Mouse (Mus musculus) lung, embryonic 14.5 days (tissue): ENCODE measurements around the gene 4921507P07Rik. TPM values are rescaled to one million over a fixed set of nuclear protein-coding genes. Genes with fewer than 3 reads are reported as not detected.

Experiments
- ATAC-seq: fragments of 200-750 bp; cut with Nextera tagmentation; 2 replicates; pipeline ENCODE4 v1.8.0; 2017; ENCODE audit warnings: mild to moderate bottlenecking, moderate TSS enrichment, moderate library complexity; ENCODE audit not compliant: insufficient read depth
- DNase-seq: peaks from one replicate; pipeline ENCODE4 v3.0.0-alpha.2; 2015
- H3K27ac ChIP-seq: fragments of 300-500 bp; sonication (generic); 2 replicates; pipeline ENCODE4 v1.5.1; 2014; ENCODE audit warnings: low read depth, mild to moderate bottlenecking, moderate library complexity
- H3K27me3 ChIP-seq: fragments of 300-500 bp; sonication (generic); 2 replicates; pipeline ENCODE4 v1.6.1; 2014; ENCODE audit warnings: low read length, control low read depth; ENCODE audit not compliant: insufficient read depth
- H3K36me3 ChIP-seq: fragments of 300-500 bp; sonication (generic); 2 replicates; pipeline ENCODE4 v1.6.1; 2014; ENCODE audit warnings: control low read depth; ENCODE audit not compliant: insufficient read depth
- H3K4me1 ChIP-seq: fragments of 300-500 bp; sonication (generic); 2 replicates; pipeline ENCODE4 v1.6.1; 2014; ENCODE audit warnings: antibody characterized with exemption, control low read depth; ENCODE audit not compliant: insufficient read depth
- H3K4me2 ChIP-seq: fragments of 300-500 bp; sonication (generic); 2 replicates; pipeline ENCODE4 v1.6.1; 2014; ENCODE audit warnings: mild to moderate bottlenecking
- H3K4me3 ChIP-seq: fragments of 300-500 bp; sonication (generic); 2 replicates; pipeline ENCODE4 v1.5.1; 2014; ENCODE audit warnings: low read depth, low read length
- H3K9ac ChIP-seq: fragments of 300-500 bp; sonication (generic); 2 replicates; pipeline ENCODE4 v1.6.1; 2014
- H3K9me3 ChIP-seq: fragments of 300-500 bp; sonication (generic); 2 replicates; pipeline ENCODE4 v1.6.1; 2016; ENCODE audit warnings: low read depth, low read length, control low read depth
- CTCF ChIP-seq: IDR thresholded peaks from 2 replicates; pipeline ENCODE4 v1.5.1; 2016; ENCODE audit warnings: antibody characterized with exemption, low read depth
- WGBS: fragments of 180-500 bp; shearing (Covaris S2); extraction: QIAGEN DNeasy Blood & Tissue Kit; methylation state at CpG from one replicate; pipeline ENCODE4 v1.1.7; 2014; 5-methylcytosine and 5-hydroxymethylcytosine counted together
- polyA plus RNA-seq: library from polyadenylated mRNA; unstranded; fragments of >200 nt; fragmentation: Nextera tagmentation; extraction: Ambion mirVana; gene quantifications from 2 replicates; pipeline ENCODE4 v1.2.1, GENCODE M21; 2014

The 4921507P07Rik gene
- polyA plus RNA-seq, 1 experiment from 2014 or later: 0.54 TPM

DNA sequence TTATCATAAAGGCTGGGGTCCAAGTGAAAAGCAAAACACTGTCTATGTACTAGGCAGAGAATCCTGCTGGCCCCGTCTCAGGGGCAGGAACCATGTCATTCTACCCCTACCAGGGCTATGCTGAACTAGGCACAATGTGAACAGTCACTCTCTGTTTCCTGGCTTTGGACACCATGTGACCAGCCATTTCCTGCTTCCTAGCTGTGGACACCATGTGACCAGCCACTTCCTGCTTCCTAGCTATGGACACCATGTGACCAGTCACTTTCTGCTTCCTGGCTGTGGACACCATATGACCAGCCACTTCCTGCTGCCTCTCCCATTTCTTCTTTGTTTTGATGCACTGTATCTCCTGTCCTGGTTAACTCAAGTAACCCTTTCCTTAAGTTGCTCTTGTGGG, 53.9 kb downstream of the 4921507P07Rik start:
- H3K4me2 ChIP-seq: no peak overlapping the region
- WGBS: 87% methylated on average over 1 of the region's 1 CpGs
- no peak overlapping the region for H3K9ac ChIP-seq
- H3K27ac ChIP-seq: no peak overlapping the region
- no peaks in the 10 kb centered on the region for H3K36me3 ChIP-seq
- H3K4me1 ChIP-seq: no peaks in the 10 kb centered on the region
- no peaks in the 10 kb centered on the region for H3K9me3 ChIP-seq
- ATAC-seq (no peak), DNase-seq (no peak)
- H3K4me3 ChIP-seq: no peak overlapping the region
- TF ChIP-seq CTCF: no peak
- no peaks in the 10 kb centered on the region for H3K27me3 ChIP-seq

DNA sequence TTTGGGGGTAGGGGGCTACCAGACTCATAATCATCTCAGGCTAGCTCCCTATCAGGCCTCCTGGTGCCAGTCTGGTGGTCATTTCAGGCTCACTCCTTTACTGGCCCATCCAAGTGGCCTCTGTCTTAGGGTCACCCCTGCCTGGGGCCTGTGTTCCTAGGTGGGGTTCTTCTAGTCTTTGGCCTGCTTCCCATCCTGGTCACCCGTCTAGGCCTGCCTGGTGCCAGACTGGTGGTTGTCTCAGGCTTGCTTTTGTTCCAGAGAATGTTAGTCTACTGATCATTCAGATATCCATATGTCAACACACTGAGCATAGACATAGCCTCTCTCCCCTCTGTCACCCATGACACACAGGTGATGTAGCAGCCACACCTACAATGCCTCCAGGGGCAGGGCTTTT, 56.8 kb downstream of the 4921507P07Rik start:
- Histone ChIP-seq H3K4me2 (no peak overlapping the region), H3K27me3 (no peaks in the 10 kb centered on the region), H3K36me3 (no peaks in the 10 kb centered on the region), H3K9ac (no peak overlapping the region), H3K9me3 (no peaks in the 10 kb centered on the region), H3K4me1 (no peaks in the 10 kb centered on the region), H3K27ac (no peak overlapping the region), H3K4me3 (no peak overlapping the region)
- WGBS: 50% methylated on average over 1 of the region's 1 CpGs
- DNase-seq: no peak
- no peak for TF ChIP-seq CTCF
- ATAC-seq: no peak

DNA sequence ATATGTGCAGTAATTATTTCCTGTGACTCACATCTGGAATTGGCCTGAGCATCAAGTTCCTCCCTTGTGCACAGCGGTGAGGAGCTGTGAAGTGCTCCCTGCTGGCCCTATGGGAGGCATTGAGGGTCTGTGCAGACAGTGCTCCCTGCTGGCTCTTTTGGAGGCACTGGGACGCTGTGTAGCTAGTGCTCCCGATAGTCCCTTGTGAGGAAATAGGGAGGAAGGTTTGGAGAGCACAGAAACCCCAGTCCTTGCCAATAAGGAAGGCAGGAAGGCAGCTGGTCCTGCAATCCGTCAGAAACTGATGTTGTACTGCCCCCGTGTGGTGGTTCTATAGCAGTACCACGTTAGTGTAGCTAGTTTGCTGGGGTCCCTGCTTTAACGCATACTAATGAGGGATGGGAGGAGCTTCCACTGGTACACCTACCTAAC, 60.0 kb downstream of the 4921507P07Rik start:
- no peaks in the 10 kb centered on the region for H3K4me1 ChIP-seq
- H3K4me3 ChIP-seq: no peak overlapping the region
- no peak overlapping the region for H3K4me2 ChIP-seq
- WGBS: 8% methylated on average over 7 of the region's 7 CpGs
- no peak overlapping the region for H3K9ac ChIP-seq
- H3K9me3 ChIP-seq: no peaks in the 10 kb centered on the region
- DNase-seq (peak; percentile 95), ATAC-seq (peak; percentile 77)
- H3K36me3 ChIP-seq: no peaks in the 10 kb centered on the region
- H3K27ac ChIP-seq: no peak overlapping the region
- H3K27me3 ChIP-seq: no peaks in the 10 kb centered on the region
- peak; percentile 96 for TF ChIP-seq CTCF

DNA sequence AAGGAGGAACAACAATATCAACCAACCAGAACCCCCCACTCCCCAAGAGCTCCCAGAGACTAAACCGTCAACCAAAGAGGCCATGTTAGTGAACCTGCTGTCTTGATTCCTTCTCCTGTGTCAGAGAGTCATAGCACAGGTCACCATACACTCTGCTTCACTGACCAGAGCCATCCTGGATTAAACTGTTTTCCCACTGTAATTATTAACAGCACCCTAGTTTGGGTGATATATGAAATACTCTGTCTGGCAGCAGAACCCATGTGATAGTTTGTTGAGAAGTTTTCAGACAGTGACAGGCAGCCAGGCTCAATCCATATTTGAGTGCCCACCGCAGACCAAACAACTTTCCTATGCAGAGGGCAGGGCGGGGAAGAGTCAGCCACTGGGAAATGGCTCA, 61.1 kb downstream of the 4921507P07Rik start:
- ATAC-seq (no peak), DNase-seq (no peak)
- Histone ChIP-seq H3K4me1 (no peaks in the 10 kb centered on the region), H3K9ac (no peak overlapping the region), H3K36me3 (no peaks in the 10 kb centered on the region), H3K27me3 (no peaks in the 10 kb centered on the region), H3K4me2 (no peak overlapping the region), H3K9me3 (no peaks in the 10 kb centered on the region), H3K27ac (no peak overlapping the region), H3K4me3 (no peak overlapping the region)
- TF ChIP-seq CTCF: no peak
- WGBS: 78% methylated on average over 3 of the region's 3 CpGs

DNA sequence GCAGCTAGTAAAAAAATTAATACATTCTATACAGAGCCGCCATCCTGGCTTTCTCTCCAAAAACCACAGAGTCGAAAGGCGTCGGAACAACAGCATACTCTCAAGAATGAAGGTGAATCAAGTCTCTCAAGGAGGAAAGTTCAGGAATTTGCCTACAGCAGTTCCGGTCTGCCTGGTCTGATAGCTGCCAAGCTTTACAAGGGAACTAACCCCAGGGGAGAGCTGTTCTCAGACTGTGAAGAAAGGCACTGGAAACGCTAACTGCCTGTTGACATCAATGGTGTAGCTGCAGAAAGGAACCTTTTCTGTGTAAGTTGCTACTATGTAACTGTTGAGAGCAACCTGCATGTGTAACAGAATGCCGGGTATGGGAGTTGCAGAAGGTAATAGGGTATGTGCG, 64.5 kb downstream of the 4921507P07Rik start:
- no peak overlapping the region for H3K27ac ChIP-seq
- WGBS: 77% methylated on average over 8 of the region's 8 CpGs
- no peak overlapping the region for H3K9ac ChIP-seq
- no peak for TF ChIP-seq CTCF
- H3K27me3 ChIP-seq: no peaks in the 10 kb centered on the region
- H3K9me3 ChIP-seq: no peaks in the 10 kb centered on the region
- H3K4me2 ChIP-seq: no peak overlapping the region
- H3K36me3 ChIP-seq: no peaks in the 10 kb centered on the region
- no peak overlapping the region for H3K4me3 ChIP-seq
- ATAC-seq (no peak), DNase-seq (no peak)
- H3K4me1 ChIP-seq: no peaks in the 10 kb centered on the region

DNA sequence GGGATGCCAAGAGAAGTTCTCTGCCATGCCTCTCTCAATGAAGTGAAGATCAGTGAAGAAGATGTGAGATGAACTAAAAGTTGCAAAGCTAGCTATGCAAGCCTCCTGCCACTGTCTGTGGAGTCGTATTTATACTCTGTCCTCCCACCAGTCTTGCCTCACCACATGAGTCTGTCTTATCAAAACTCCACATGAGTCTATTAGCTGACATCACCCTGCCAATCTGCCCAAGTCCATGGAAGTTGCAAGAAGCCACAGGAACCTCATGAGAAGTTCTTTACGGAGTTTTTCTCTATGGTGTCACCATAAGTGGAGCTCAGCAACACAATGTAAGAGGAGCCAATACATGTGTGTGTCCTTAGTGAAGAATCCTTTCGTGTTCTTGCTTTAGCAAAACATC, 65.4 kb downstream of the 4921507P07Rik start:
- DNase-seq (no peak), ATAC-seq (no peak)
- WGBS: 82% methylated on average over 3 of the region's 3 CpGs
- H3K9me3 ChIP-seq: no peaks in the 10 kb centered on the region
- H3K9ac ChIP-seq: no peak overlapping the region
- no peak overlapping the region for H3K4me3 ChIP-seq
- H3K27ac ChIP-seq: no peak overlapping the region
- H3K4me1 ChIP-seq: no peaks in the 10 kb centered on the region
- no peak for TF ChIP-seq CTCF
- H3K4me2 ChIP-seq: no peak overlapping the region
- H3K36me3 ChIP-seq: no peaks in the 10 kb centered on the region
- H3K27me3 ChIP-seq: no peaks in the 10 kb centered on the region

DNA sequence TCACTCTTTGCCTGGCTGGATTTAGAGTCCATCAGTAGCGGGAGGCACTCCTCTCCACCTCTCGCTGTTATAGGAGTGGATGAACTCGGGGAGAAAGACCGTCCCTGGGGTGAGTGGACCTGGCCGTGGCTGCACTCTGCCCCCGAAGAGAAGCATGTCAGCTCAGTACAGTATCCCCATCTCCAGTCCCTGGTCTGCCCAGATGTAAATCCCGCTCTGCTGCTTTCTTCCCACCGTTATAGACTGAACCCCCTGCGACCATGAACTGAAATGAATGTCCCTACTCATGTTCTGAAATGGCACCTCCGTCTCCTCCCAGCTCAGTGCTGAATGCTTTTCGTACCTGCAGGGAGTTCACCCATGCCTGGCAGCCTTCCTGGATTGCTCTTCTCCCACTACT, 67.2 kb downstream of the 4921507P07Rik start:
- no peak overlapping the region for H3K27ac ChIP-seq

DNA sequence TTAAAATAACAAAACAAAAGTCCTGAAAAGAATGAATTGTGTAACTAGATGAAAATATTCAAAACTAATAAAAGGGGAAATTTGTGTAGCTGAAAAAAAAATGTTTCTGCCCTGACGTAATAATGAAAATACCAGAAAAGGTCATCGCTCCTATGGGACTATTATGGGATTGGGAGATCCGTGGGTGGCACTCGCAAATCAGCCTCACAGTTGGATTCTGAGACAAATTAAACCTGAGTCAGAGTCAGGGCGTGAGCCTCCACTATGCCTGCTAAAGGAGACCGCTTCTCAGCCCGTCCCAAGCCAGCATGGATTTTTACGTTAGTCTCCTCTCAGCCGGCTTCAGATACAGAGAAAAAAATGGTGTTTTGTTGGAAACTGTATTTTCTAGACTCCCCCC, 69.0 kb downstream of the 4921507P07Rik start:
- H3K36me3 ChIP-seq: no peaks in the 10 kb centered on the region

More for the DNA sequence above, 67.2 kb downstream of the 4921507P07Rik start:
- Histone ChIP-seq H3K4me2 (no peak overlapping the region), H3K36me3 (no peaks in the 10 kb centered on the region), H3K9ac (no peak overlapping the region), H3K27me3 (no peaks in the 10 kb centered on the region), H3K4me1 (no peaks in the 10 kb centered on the region), H3K4me3 (no peak overlapping the region), H3K9me3 (no peaks in the 10 kb centered on the region)
- no peak for DNase-seq
- 80% methylated on average over 11 of the region's 11 CpGs for WGBS
- no peak for TF ChIP-seq CTCF
- no peak for ATAC-seq

More for the DNA sequence above, 69.0 kb downstream of the 4921507P07Rik start:
- TF ChIP-seq CTCF: no peak
- ATAC-seq: no peak
- Histone ChIP-seq H3K27me3 (no peaks in the 10 kb centered on the region), H3K9me3 (no peaks in the 10 kb centered on the region), H3K4me1 (no peaks in the 10 kb centered on the region), H3K4me2 (no peak overlapping the region), H3K4me3 (no peak overlapping the region), H3K27ac (no peak overlapping the region), H3K9ac (no peak overlapping the region)
- DNase-seq: no peak
- WGBS: 72% methylated on average over 9 of the region's 9 CpGs
